Mouse (Mus musculus): Measurements from ENCODE around the gene Ric8b.

Gene Ric8b

GRCm38 (mm10) chr10:84916810-84917730, at the start of gene Ric8b:
Gene Ric8b (plus strand): TSS chr10:84917616.
- in situ Hi-C loops (cut with MseI, MboI) = no loop called here

DNA sequence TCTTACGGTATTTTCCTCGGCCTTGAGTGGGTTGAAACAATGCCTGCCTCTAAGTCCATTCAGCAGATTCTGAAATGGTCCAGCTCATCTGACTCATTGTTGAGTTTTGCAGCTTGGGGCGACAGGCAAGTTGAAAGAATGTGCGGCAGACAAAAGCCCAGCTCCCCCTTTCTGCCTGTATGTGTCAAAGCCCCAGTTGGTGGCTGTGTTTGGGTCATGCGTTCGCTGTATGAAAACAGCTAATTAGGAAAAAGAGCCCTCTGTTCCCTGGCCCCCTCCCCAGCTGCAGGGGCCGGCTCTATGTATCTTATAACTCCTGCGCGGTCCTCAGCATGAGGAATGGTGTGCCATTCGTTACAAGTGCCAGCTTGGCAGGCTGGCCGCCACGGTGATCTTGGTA, 46.1 kb upstream of the Ric8b start:
- in situ Hi-C loops (cut with MseI, MboI) = no loop called here

- in situ Hi-C loops (cut with MseI, MboI) = no loop called here
These were observed 45.5 kb upstream of the Ric8b start for GRCm38 (mm10) chr10:84871921-84872320.

DNA sequence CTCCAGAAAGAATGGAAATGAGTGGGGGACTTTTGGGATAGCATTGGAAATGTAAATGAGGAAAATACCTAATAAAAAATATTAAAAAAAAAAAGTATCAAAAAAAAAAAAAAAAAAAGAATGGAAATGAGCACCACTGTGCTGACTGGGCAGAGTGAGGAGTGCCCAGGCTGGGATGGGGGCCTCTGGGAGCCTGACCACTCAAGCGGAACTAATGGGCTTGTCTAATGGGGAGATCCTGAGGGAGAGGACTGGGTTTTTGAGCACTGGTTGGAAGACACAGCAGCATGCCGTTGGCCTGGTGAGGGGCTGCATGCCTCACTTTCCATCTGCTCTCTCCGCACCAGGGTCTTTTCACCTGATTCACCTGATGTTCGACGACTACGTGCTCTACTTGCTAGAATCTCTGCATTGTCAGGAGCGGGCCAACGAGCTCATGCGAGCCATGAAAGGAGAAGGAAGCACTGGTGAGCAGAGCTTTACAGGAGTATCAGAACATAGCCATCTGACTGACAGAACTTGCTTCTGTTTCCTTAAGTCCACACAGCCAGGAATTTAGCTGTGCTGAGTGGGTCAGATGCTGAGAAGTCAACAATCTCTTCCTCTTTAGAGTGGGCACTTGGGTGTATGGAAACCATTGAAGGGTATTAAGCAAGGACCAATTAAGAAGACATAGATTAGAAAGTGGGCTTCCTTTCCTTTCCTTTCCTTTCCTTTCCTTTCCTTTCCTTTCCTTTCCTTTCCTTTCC, 37.4 kb upstream of the Ric8b start:
- in situ Hi-C loops (cut with MseI, MboI) = no loop called here

GRCm38 (mm10) chr10:84882528-84882927, 34.9 kb upstream of the Ric8b start:
- in situ Hi-C loops (cut with MseI, MboI) = no loop called here

- in situ Hi-C loops (cut with MseI, MboI) = no loop called here
These were observed 32.0 kb upstream of the Ric8b start for GRCm38 (mm10) chr10:84885341-84885884.

DNA sequence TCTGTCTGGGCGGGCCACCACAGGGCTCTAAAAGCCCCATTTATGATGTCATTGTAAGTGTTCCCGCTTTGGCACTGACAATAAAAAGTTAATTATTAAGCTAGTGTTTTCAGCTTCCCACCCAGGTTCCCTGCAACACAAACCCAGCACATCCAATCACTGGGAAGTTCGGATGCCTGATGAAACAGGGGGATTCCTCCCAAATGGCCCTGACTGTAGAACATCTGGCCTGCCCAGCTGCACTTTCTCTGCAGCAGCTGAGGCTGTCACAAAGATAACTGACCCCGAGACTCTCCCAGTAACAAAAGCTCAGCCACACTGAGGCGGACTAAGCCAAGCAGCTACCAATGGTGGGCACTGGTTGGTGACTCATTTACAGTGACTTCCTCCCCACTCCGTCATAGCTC, 31.2 kb upstream of the Ric8b start:
- in situ Hi-C loops (cut with MseI, MboI) = no loop called here

DNA sequence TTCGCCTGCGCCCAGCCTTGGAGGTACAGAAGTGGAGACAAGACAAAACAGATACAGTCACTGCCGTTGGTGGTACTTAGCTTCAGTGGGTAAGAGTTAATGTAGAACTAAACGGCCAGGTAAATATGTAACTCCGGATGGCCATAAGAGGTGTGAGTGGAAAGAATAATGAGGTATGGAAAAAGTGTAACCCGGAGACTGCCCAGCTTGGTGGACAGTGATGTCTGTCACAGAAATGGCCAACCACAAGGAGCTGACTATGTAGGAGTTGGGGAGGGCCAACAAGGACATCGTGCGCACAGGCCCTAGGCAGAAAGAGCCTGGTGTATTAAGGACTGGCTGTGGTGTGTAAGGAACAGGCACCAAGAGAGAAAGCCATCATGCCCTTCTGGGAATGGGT, 30.6 kb upstream of the Ric8b start:
- in situ Hi-C loops (cut with MseI, MboI) = no loop called here

DNA sequence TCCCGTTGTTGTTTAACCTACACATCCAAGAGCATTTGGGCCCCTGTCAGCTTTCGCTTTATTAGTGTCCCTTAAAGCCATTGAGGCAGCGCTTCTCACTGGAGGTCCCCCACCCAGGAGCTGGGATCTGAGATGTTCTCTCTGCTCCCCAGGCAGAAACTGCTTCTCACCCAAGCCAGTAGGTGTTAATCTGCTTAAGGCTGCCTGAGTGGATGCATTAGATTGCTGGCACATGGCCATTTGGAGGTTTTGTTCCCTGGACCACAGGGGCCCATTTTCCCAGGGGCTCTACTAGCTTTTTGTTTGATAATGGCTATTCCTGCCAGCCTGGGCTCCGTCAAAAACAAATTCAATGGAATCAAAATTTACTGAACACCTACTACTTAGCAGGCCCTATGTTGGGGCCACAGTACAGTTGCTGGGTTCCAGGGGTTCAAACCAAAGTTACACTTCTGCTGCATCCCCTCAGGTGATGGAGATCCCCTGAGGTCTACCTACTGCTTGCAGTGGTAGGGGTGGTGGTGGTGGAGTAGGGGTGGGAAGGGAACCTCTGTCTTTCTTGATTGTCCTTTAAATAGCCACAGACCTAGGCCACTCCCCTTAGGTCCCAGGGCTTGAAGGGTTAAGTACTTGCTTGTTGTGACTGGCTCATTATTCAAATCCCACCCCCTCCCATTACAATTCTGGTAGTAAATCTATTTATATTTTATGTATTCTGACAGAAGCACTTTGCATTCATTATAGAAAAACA, 28.1 kb upstream of the Ric8b start:
- in situ Hi-C loops (cut with MseI, MboI) = no loop called here

- in situ Hi-C loops (cut with MseI, MboI) = no loop called here
These were observed 21.5 kb upstream of the Ric8b start for GRCm38 (mm10) chr10:84895810-84896358.

DNA sequence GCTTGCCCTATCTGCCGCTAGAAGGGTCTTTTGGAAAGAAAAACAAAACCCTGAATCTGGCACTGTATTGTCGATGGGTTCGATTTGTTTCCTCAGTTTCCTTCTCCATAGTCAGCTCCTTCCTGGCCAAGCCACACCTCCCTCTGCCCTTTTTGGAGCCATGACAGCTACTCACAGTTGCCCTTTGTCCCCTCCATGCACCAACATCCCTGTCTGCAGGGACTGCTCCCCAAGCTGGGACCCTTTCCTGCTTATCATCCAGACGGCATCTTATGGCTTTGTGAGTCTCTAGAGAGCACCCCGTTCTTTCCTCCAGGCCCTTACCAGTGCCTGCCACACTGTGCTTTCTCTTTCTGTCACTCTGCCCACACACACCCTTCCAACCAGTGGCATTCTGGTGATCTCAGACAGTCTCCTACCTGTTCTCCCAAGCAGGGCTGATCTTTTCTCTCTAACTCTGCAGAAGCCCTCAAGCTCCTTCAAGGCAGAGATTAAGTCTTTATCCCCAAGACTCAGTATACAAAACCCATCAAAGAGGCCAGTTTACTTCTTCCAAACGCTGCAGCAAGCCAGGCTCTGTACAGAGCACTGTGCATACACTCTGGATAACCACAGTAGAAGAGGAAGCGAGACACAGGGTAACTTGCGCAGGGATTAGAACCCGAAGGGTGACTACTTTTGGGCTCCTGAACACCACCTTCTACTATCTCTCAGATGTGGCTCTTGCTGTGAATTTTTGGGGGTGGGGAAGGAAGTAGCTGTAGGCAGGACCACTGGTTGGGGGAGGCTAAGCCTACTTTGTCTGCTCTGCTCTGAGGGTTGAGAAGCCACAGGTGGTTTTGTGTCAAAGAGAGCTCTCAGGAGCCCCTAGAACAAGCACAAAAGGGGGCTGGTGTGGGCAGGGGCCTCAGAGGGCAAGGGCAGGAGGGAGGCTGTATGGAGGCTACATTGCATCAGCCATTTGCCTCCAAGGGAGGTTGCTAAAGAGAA, 20.2 kb upstream of the Ric8b start:
- in situ Hi-C loops (cut with MseI, MboI) = no loop called here

DNA sequence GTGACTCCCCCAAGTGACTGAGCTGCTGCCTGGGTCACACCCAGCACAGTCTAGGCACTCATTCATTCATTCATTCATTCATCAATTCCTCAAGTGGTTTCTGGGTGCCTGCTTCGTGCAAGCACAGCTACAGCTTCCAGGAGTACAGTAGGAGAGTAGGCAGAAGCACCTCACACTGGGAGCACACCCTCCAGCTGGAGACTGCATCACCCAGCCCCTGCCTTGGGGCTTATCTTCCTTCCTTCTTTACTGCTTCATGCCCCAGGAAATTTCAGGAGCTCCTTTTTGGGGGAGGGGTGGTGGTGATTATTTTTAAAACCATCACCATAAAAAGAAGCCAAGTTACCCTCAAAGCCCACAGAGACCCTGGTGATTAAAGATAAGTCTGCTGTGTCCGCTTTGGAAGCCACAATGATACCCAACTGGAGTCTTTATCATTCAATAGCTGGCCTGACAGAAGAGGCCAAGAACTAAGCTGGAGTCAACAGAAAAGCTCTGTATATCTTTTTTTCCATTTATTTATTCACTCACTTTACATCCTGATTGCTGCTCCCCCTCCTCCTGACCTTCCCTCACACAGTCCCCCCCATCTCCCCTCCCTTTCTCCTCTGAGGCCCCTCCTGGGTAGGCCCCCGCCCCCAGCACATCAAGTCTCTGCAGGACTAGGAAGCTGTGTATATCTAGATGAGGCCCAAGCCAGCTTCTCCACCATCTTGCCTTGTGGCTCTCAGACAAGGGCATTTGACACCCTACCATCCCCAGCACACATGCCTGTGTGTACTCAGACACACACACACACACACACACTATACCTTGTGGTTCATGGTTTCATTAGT, 19.1 kb upstream of the Ric8b start:
- in situ Hi-C loops (cut with MseI, MboI) = no loop called here

DNA sequence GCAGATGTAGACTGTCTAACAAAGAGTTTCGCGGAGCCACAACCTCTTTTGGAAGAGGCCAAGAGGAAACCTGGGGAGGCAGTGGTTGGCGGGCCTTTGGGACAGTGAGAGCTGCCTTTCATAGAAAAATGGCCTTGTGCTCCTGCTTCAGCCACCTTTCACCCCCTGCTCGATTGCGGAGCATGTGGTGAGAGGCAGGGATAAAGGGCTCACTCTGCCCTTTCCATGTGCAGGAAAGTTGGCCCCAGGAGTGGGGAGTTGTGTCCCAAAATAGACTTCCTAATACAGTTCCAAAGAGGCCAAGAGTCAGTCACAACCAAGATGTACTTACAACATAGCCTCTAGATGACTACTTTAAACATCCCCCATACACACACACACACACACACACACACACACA, 15.7 kb upstream of the Ric8b start:
- in situ Hi-C loops (cut with MseI, MboI) = no loop called here

DNA sequence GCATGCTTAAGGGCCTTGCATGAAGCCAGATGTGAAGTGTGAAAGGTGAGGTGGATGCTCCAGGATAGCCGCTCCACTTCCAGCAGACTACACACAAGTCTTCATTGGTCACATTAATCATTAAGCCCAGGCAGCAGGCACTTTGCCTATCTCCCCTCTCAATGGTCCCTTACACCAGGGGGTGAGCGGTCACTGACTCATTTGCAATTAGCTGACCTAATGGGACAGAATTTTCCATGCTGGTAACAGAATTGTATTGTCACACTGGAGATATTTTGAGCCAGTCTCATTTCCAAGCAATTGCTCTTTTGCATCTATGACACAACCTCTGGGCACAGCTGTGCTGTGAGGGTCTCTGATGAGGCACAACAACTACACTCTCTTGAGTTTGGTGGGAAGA, 15.2 kb upstream of the Ric8b start:
- in situ Hi-C loops (cut with MseI, MboI) = no loop called here

DNA sequence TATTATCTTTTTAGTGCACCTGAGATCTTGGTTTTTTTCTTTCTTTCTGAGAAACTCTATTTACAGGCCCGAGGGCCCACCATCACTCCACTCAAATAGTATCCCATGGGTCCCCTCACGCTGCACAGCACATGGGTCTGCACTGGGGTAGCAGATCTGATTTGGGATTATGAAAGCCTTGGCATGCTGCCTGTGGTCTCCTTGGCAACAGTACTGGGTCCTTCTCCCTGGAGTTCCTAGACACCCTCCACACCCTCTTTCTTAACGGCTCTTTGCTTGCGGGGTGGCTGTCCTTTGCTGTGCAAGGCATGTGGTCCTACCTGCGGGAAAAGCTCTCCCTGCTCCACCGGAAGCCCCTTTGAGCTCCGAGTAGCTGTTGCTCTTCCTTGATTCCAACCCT, 14.1 kb upstream of the Ric8b start:
- in situ Hi-C loops (cut with MseI, MboI) = no loop called here

DNA sequence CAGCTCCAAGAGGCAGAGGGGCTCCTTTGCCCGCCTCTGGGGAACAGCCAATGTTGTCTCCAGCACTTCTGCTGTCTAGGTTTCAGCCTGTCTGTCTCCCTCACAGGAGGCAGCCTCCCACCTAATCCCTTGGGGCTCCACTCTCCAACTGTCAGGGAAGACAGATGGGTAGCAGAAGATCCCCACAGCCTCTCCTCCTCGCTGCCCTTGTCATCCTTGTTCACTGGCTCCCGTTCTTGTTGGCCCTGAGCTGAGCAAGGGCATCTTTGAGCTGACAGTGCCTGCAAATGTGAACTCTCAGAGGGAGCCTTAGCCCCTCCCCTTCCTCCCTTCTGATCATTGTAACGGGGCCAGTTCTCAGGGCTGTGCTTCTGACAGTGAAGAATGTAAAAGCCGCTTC, 13.7 kb upstream of the Ric8b start:
- in situ Hi-C loops (cut with MseI, MboI) = no loop called here

GRCm38 (mm10) chr10:84906895-84907294, 10.5 kb upstream of the Ric8b start:
- in situ Hi-C loops (cut with MseI, MboI) = no loop called here

DNA sequence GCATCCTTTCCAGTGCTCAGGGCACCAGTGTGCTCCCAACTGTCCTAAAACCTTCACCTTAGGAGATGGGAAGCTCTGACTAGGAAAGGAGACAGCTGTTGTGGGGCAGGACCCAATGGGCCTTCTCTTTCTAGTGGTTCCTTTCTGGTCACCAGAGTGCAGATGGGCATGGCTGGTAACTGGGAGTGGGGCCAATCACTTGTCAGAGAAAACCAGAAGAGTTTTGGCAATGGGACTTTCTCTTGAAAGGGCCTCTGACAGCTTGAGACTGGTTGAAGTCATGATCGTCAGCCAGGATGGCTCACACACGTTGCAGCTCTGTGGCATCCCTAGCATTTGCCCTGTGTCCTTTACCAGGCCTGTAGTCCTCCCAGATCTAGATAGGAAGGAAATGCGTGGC, 9.4 kb upstream of the Ric8b start:
- in situ Hi-C loops (cut with MseI, MboI) = no loop called here

DNA sequence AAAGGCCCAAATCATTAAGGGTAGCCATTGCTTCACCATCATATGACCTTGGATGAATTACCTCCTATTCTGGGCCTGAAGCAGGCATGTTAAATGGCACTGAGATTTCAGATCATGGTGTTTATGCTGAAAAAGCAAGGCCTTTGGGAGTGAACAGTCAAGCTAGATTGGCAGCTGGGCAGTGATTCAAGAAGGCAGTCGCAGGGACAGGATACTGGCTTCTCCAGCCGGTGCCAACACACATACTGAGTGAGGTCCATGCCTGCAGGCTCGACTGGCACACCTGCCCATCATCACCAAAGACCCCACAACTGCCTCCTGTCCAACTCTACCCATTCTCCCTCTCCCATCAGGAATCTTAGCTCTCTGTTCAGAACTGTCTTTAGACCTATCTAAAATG, 8.9 kb upstream of the Ric8b start:
- in situ Hi-C loops (cut with MseI, MboI) = no loop called here

Data from mouse trophoblast stem cell (cell line).